Mouse (Mus musculus) forebrain, embryonic 11.5 days (tissue): Measurements from ENCODE around the gene Chn2. TPM values are rescaled to one million over a fixed set of nuclear protein-coding genes. Genes with fewer than 3 reads are reported as not detected.

Source experiments
- ATAC-seq: fragments of 200-750 bp; cut with Nextera tagmentation; replicated peaks from 2 replicates; pipeline ENCODE4 v1.8.0; 2017; ENCODE audit warnings: moderate TSS enrichment; ENCODE audit not compliant: low FRiP score
- DNase-seq: peaks from one replicate; pipeline ENCODE4 v3.0.0-alpha.2; 2017; ENCODE audit warnings: low spot score
- H3K27ac ChIP-seq: fragments of 300-500 bp; sonication (generic); 2 replicates; pipeline ENCODE4 v1.5.1; 2014; ENCODE audit warnings: low read depth, low read length
- H3K27me3 ChIP-seq: fragments of 300-500 bp; sonication (generic); 2 replicates; pipeline ENCODE4 v1.6.1; 2014; ENCODE audit warnings: mild to moderate bottlenecking, low read length, mixed read lengths; ENCODE audit not compliant: control insufficient read depth, insufficient read depth
- H3K36me3 ChIP-seq: fragments of 300-500 bp; sonication (generic); 2 replicates; pipeline ENCODE4 v1.6.1; 2014; ENCODE audit warnings: mild to moderate bottlenecking, low read length, moderate library complexity, mixed read lengths; ENCODE audit not compliant: control insufficient read depth, insufficient read depth
- H3K4me1 ChIP-seq: fragments of 300-500 bp; sonication (generic); replicated peaks from 2 replicates; pipeline ENCODE4 v1.6.1; 2014; ENCODE audit warnings: low read length, mixed read lengths; ENCODE audit not compliant: control insufficient read depth, insufficient read depth
- H3K4me2 ChIP-seq: fragments of 300-500 bp; sonication (generic); 2 replicates; pipeline ENCODE4 v1.6.1; 2014; ENCODE audit warnings: low read depth, mild to moderate bottlenecking, low read length, moderate library complexity, mixed read lengths; ENCODE audit not compliant: severe bottlenecking
- H3K4me3 ChIP-seq: fragments of 300-500 bp; sonication (generic); 2 replicates; pipeline ENCODE4 v1.5.1; 2014; ENCODE audit warnings: low read depth, low read length
- H3K9ac ChIP-seq: fragments of 300-500 bp; sonication (generic); 2 replicates; pipeline ENCODE4 v1.6.1; 2014; ENCODE audit warnings: low read length
- H3K9me3 ChIP-seq: fragments of 300-500 bp; sonication (generic); 2 replicates; pipeline ENCODE4 v1.6.1; 2016; ENCODE audit warnings: low read length, mixed read lengths; ENCODE audit not compliant: control insufficient read depth
- WGBS: fragments of 180-500 bp; shearing (Covaris S2); extraction: QIAGEN DNeasy Blood & Tissue Kit; methylation state at CpG from one replicate; pipeline ENCODE4 v1.1.7; 2014; 5-methylcytosine and 5-hydroxymethylcytosine counted together
- polyA plus RNA-seq: library from polyadenylated mRNA; unstranded; fragments of >200 nt; fragmentation: Nextera tagmentation; extraction: Ambion mirVana; gene quantifications from 2 replicates; pipeline ENCODE4 v1.2.1, GENCODE M21; 2014

The Chn2 gene
- polyA plus RNA-seq, 1 experiment from 2014 or later = 20.3 TPM

DNA sequence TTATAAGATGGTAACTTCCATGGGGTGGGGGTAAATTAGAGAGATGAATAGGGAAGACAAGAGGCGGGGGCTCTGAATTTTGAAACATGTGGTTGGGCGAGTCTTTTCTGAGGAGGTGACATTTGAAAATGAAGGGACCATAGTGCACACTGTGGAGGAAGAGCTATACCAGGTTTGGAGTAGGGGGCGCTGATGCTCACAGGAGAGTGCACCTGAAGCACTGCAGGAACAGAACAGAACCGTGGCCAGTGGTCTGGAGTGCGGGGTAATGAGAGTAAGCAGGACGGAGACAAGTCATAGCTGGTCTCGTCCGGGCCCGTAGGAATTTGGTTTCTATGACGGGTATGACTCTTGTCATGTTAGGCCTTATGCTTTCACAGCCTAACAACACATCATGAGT is 18.3 kb downstream of the Chn2 start:
- Histone ChIP-seq H3K9ac (no peak overlapping the region), H3K9me3 (no peaks in the 10 kb centered on the region), H3K4me3 (no peak overlapping the region), H3K27me3 (no peaks in the 10 kb centered on the region), H3K4me1 (peaks cover 2% of the 10 kb centered on the region; the same call in 1 of the 2 replicates), H3K27ac (no peak overlapping the region), H3K36me3 (no peaks in the 10 kb centered on the region), H3K4me2 (no peak overlapping the region)
- no peak for DNase-seq
- no peak for ATAC-seq
- 75% methylated on average over 10 of the region's 10 CpGs for WGBS

GRCm38 (mm10) chr6:54058837-54059236 is 19.5 kb downstream of the Chn2 start:
- no peak overlapping the region for H3K9ac ChIP-seq
- no peak for DNase-seq
- H3K36me3 ChIP-seq = no peaks in the 10 kb centered on the region

GRCm38 (mm10) chr6:54060258-54060657 is 20.9 kb downstream of the Chn2 start:
- Histone ChIP-seq H3K36me3 (no peaks in the 10 kb centered on the region), H3K4me1 (peaks cover 2% of the 10 kb centered on the region; the same call in 1 of the 2 replicates), H3K27me3 (no peaks in the 10 kb centered on the region), H3K4me3 (no peak overlapping the region), H3K9ac (no peak overlapping the region), H3K4me2 (no peak overlapping the region), H3K27ac (no peak overlapping the region), H3K9me3 (no peaks in the 10 kb centered on the region)
- WGBS = 88% methylated on average over 3 of the region's 3 CpGs
- DNase-seq = no peak
- no peak for ATAC-seq

More at GRCm38 (mm10) chr6:54058837-54059236, 19.5 kb downstream of the Chn2 start:
- Histone ChIP-seq H3K27ac (no peak overlapping the region), H3K27me3 (no peaks in the 10 kb centered on the region), H3K4me3 (no peak overlapping the region), H3K4me1 (peaks cover 2% of the 10 kb centered on the region; the same call in 1 of the 2 replicates), H3K4me2 (no peak overlapping the region), H3K9me3 (no peaks in the 10 kb centered on the region)
- 73% methylated on average over 8 of the region's 8 CpGs for WGBS
- no peak for ATAC-seq

DNA sequence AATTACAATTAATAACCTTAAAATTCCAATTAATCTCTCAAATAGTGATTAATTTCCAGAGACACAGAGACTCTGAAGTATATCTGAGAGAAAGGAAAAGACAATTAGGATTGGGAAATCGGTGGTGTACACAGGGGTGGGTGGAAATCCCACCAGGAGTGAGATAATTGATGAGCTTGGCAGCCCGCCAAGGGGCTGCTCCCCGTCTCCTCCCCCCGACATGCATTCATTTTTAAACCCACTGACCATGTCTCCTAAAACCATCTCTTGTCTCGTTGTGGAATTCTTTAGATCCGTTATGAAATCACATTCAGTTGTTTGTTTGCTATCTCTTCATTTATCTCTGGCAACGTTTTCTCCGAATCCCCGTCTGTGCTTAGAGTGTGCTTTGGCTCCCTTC is 22.0 kb downstream of the Chn2 start:
- Histone ChIP-seq H3K36me3 (no peaks in the 10 kb centered on the region), H3K4me1 (no peaks in the 10 kb centered on the region; the same call in 1 of the 2 replicates), H3K9me3 (no peaks in the 10 kb centered on the region), H3K4me3 (no peak overlapping the region), H3K9ac (no peak overlapping the region), H3K27ac (no peak overlapping the region), H3K27me3 (no peaks in the 10 kb centered on the region), H3K4me2 (no peak overlapping the region)
- no peak for DNase-seq
- 67% methylated on average over 9 of the region's 9 CpGs for WGBS
- no peak for ATAC-seq

DNA sequence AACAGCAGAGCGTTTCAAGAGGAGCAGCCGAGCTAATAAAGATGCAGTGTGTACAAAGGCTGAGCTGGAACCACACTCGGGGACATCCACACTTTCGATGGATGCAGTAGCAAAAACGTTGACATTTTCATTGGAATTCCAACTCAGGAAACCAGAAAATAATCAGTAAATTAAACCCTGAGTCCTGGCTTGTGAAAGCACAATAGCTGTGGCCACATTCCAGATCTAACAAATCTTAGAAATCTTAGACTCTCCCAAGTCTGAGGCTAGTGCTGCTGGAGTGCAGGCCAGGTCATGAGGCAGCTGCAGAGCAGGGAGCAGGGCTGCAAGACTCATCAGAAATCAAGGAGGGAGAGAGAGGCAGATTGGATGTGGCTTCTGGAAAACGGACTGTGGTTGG is 24.5 kb downstream of the Chn2 start:
- Histone ChIP-seq H3K9ac (no peak overlapping the region), H3K36me3 (no peaks in the 10 kb centered on the region), H3K27ac (no peak overlapping the region), H3K4me1 (no peaks in the 10 kb centered on the region; the same call in 1 of the 2 replicates), H3K4me3 (no peak overlapping the region), H3K27me3 (no peaks in the 10 kb centered on the region), H3K4me2 (no peak overlapping the region), H3K9me3 (no peaks in the 10 kb centered on the region)
- ATAC-seq (no peak), DNase-seq (no peak)
- WGBS = 78% methylated on average over 6 of the region's 6 CpGs

- ATAC-seq (no peak), DNase-seq (no peak)
- Histone ChIP-seq H3K9ac (no peak overlapping the region), H3K4me1 (no peaks in the 10 kb centered on the region), H3K36me3 (no peaks in the 10 kb centered on the region), H3K4me3 (no peak overlapping the region), H3K9me3 (no peaks in the 10 kb centered on the region), H3K27me3 (no peaks in the 10 kb centered on the region), H3K27ac (no peak overlapping the region), H3K4me2 (no peak overlapping the region)
- 84% methylated on average over 5 of the region's 5 CpGs for WGBS
These were observed 28.0 kb downstream of the Chn2 start for GRCm38 (mm10) chr6:54067380-54067779.

GRCm38 (mm10) chr6:54068882-54069281 is 29.5 kb downstream of the Chn2 start:
- DNase-seq (no peak), ATAC-seq (no peak)
- H3K9ac ChIP-seq = no peak overlapping the region
- no peaks in the 10 kb centered on the region for H3K9me3 ChIP-seq
- H3K27ac ChIP-seq = no peak overlapping the region
- WGBS = 88% methylated on average over 5 of the region's 5 CpGs
- H3K4me1 ChIP-seq = no peaks in the 10 kb centered on the region
- H3K27me3 ChIP-seq = no peaks in the 10 kb centered on the region
- no peaks in the 10 kb centered on the region for H3K36me3 ChIP-seq
- no peak overlapping the region for H3K4me3 ChIP-seq
- no peak overlapping the region for H3K4me2 ChIP-seq

DNA sequence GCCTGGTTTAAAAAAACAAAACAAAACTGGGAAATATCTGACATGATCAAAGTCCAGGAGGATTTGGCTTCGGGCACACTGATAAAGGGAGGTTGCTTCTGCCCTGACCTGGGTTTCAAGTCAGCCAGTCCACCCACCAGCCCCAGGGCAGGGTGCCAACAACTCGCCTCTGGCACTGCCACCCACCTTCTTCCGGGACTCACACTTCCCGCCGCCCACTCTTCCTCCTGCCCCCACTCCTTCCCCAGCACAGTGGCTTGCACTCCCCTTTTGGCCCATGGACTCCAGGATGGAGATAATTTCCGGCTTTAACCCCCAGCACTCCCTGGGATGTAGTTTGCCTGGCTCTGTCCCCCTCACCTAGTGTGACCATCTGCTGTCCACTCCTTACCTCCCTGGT is 31.4 kb downstream of the Chn2 start:
- Histone ChIP-seq H3K36me3 (no peaks in the 10 kb centered on the region), H3K27ac (no peak overlapping the region), H3K9me3 (no peaks in the 10 kb centered on the region), H3K9ac (no peak overlapping the region), H3K4me1 (no peaks in the 10 kb centered on the region), H3K4me2 (no peak overlapping the region), H3K4me3 (no peak overlapping the region), H3K27me3 (no peaks in the 10 kb centered on the region)
- WGBS = 75% methylated on average over 6 of the region's 6 CpGs
- no peak for DNase-seq
- ATAC-seq = no peak

DNA sequence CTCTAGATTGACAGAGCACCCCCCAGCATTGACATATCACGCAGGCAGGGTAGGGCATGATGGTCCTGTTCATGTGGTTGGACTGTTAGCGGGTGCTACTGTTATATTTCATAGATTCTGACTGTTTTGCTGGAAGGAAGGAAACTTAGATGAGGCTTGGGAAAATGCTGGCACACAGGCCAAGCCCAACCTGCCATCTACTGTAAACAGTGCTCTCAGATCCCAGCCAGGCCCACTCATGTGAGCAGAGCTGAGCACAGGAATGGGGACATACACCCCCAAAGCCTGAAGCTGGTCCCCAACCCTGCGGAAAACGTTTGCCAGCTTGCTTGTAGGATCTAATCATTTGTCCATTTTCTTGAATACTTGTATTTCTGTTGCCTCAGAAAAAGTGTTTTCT is 32.1 kb downstream of the Chn2 start:
- Histone ChIP-seq H3K27me3 (no peaks in the 10 kb centered on the region), H3K4me2 (no peak overlapping the region), H3K4me3 (no peak overlapping the region), H3K9me3 (no peaks in the 10 kb centered on the region), H3K36me3 (no peaks in the 10 kb centered on the region), H3K27ac (no peak overlapping the region), H3K9ac (no peak overlapping the region), H3K4me1 (no peaks in the 10 kb centered on the region)
- no peak for DNase-seq
- 85% methylated on average over 4 of the region's 4 CpGs for WGBS
- ATAC-seq = no peak
